Mouse (Mus musculus): ENCODE results near the gene Nsa2. TPM values are rescaled to one million over a fixed set of nuclear protein-coding genes. Genes with fewer than 3 reads are reported as not detected.
A peak's percentile ranks its signal among the peaks of the same experiment; 100 is the strongest.
"Not testable (repeated sequence)": the region's sequence is repeated elsewhere in the genome, so short reads cannot be mapped to it uniquely, and the experiment has no call there.

Nsa2 gene
- polyA plus RNA-seq, 1 experiment: 476 TPM

DNA sequence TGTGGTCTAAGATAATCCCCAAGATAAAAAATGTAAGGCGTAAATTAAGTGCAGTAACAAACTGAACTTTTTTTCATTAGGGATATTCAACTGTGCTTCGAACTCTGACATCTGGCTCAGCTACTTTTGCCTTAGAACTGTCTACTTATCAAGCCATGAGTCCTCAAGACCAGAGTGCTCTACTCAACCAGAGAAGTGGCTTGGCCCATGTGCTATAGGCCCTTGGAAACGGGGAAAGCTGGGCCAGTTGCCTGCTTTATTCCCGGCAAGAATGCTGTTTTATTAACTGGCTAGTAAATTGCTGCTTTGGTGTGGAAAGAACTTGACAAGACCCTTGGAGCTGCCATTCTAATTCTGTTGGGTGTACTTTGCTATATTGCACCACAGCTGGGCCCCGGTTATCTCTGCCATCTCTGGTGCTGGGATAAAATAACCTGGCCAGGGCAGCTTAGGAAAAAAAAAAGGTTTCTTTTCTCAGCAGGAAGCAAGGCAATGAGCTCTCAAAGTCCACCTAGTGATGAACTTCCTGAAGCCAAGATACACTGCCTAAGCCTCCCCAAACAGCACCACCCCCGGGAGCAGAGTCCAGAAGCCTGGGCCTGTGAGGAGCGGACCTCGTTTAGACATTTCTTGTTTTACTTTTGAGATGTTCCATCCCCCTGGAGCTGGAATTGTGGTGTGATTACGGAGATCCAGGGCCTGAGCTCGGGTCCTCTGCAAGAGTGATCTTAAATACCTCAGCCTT is 38.0 kb upstream of the Nsa2 start:
- H3K4me1 ChIP-seq (ENCODE audit: control insufficient read depth, insufficient read depth, low read length): no peaks in the 10 kb centered on the region
- no peak overlapping the region for H3K4me3 ChIP-seq (ENCODE audit: insufficient read depth, low read depth, low read length)
- TF ChIP-seq POLR2A (IDR thresholded peaks at IDR 0.05; ENCODE audit: insufficient read depth, low read depth, low read length) (no peak), CTCF (IDR thresholded peaks at IDR 0.05; ENCODE audit: insufficient read depth, low read depth, low read length) (no peak)
- 66% methylated on average over 10 of the region's 10 CpGs for WGBS
- no peak overlapping the region for H3K27ac ChIP-seq (ENCODE audit: insufficient read depth, low read depth, low read length)

DNA sequence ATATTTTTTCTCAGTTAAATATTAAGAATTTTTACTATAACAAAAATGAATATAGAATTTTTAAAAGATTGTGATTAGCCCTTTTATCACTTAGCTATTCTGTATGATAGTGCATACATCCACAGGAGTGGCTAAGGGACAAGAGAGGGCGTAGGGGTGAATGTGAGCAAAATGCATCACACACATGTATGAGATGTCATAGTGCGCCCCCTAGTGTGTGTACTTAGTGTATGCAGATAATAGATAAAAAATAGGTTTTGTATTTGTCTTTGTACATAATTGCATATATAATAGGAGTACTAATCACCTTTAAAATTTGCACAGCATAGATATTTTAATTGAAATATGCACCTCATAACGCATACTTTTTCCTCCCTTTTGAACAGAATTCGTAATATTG is 8.1 kb upstream of the Nsa2 start:
- 57% methylated on average over 4 of the region's 4 CpGs for WGBS
- H3K4me3 ChIP-seq (ENCODE audit: insufficient read depth, low read depth, low read length): no peak overlapping the region
- H3K4me1 ChIP-seq (ENCODE audit: control insufficient read depth, insufficient read depth, low read length): no peaks in the 10 kb centered on the region
- H3K27ac ChIP-seq (ENCODE audit: insufficient read depth, low read depth, low read length): no peak overlapping the region
- TF ChIP-seq POLR2A (IDR thresholded peaks at IDR 0.05; ENCODE audit: insufficient read depth, low read depth, low read length): no peak
- TF ChIP-seq CTCF (IDR thresholded peaks at IDR 0.05; ENCODE audit: insufficient read depth, low read depth, low read length): no peak

DNA sequence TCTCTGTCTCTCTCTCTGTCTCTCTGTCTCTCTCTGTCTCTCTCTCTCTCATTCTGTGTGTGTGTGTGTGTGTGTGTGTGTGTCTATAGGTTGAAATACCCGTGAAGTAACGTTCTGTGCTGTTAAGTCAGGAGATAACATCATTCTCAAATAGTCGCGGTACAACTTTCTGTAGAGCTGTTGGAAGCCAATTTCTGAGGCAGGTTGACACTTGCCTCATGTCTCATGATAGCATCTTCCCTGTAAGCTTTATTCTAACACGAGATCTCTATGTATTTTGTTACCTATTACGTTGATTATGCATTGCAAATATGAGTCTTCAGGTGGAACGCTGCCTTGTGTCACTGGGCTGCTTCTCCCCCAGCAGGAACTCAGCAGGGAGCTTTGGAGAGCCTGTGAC is 4.6 kb upstream of the Nsa2 start:
- Histone ChIP-seq H3K4me1 (ENCODE audit: control insufficient read depth, insufficient read depth, low read length) (peaks cover 3% of the 10 kb centered on the region; the same call in 1 of the 2 replicates), H3K4me3 (ENCODE audit: insufficient read depth, low read depth, low read length) (no peak overlapping the region), H3K27ac (ENCODE audit: insufficient read depth, low read depth, low read length) (no peak overlapping the region)
- no peak for TF ChIP-seq CTCF (IDR thresholded peaks at IDR 0.05; ENCODE audit: insufficient read depth, low read depth, low read length)
- TF ChIP-seq POLR2A (IDR thresholded peaks at IDR 0.05; ENCODE audit: insufficient read depth, low read depth, low read length): no peak
- 94% methylated on average over 7 of the region's 7 CpGs for WGBS

DNA sequence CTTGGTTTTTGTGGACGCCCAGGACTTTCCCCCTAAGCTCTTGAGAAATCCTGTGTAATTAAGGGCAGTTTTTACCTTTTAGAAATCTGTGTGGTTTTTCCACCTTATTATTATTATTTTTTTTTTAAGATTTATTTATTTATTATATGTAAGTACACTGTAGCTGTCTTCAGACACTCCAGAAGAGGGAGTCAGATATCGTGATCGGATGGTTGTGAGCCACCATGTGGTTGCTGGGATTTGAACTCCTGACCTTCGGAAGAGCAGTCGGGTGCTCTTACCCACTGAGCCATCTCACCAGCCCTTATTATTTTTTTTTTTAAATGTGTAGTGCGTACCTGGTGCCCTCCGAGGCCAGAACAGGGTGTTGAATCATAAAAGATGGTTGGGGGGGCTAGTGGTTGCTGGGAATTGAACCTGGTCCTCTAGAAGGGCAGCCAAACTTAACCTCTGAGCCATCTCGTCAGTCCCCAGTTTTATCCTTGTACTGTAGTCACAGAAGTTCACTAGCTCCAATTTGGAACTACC is 731 bp upstream of the Nsa2 start:
- H3K4me1 ChIP-seq (ENCODE audit: control insufficient read depth, insufficient read depth, low read length): not testable (repeated sequence)
- H3K27ac ChIP-seq (ENCODE audit: insufficient read depth, low read depth, low read length): peak overlapping the region; percentile 80; the same call in 1 of the 2 replicates
- WGBS: 31% methylated on average over 8 of the region's 8 CpGs
- peak overlapping the region; percentile 90 for H3K4me3 ChIP-seq (ENCODE audit: insufficient read depth, low read depth, low read length)

DNA sequence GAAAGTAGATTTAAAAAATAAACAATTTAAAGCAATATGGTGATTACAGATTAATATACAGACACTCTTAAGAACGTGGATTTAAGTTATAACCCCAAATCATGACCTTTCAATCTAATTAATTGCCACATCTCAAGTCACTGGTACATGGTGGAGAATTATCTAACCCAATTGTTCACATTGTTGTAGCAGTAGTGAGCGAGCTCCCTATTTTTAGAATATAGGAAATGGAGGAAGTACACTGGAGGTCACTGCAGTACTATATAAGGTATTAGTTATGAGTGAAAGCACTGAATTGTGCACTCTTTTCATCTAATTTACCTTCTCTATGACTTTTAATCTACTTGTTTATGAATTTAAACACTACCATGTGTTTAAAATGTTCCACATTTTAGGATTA is 7.3 kb downstream of the Nsa2 start:
- WGBS: no CpG with 5 or more reads among the region's 2 CpGs
- not testable (repeated sequence) for H3K4me1 ChIP-seq (ENCODE audit: control insufficient read depth, insufficient read depth, low read length); H3K4me3 ChIP-seq (ENCODE audit: insufficient read depth, low read depth, low read length); H3K27ac ChIP-seq (ENCODE audit: insufficient read depth, low read depth, low read length)

DNA sequence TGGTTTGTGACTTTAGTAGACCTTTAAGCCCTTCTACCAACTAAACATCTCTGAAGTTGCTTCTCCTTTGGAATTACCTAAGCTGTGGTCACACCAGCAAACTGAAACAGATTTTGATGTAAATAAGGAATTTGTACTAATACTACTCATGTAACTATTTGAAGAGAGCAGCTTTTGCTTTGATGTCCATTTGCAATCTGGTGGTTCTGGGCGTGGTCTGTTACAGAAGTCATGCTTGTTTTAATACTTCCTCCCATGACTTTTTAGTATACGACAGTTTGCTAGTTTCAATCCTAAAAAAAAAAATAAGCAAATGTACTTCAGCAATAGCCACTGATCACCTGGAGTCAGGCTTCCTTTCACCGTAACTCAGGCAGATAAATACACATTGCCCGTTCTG is 8.1 kb downstream of the Nsa2 start:
- not testable (repeated sequence) for H3K27ac ChIP-seq (ENCODE audit: insufficient read depth, low read depth, low read length); H3K4me1 ChIP-seq (ENCODE audit: control insufficient read depth, insufficient read depth, low read length); H3K4me3 ChIP-seq (ENCODE audit: insufficient read depth, low read depth, low read length)
- WGBS: 94% methylated on average over 4 of the region's 4 CpGs

DNA sequence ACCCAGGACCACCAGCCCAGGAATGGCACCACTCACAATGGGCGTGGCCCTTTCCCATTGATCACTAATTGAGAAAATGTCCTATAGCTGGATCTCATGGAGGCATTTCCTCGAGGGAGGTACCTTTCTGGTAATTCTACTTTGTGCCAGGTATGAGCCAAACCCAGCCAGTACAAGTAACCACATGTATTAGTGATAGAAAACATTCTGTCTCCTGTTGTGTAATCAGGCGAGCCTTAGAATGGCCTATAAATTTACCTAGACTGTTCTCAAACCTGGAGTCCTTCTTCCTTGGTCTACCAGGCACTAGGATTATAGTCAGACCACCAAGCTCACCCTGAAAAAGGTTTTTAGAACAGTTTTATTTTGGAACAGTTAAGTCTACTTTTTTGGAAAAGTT is 16.4 kb downstream of the Nsa2 start:
- Histone ChIP-seq H3K27ac (ENCODE audit: insufficient read depth, low read depth, low read length) (no peak overlapping the region), H3K4me3 (ENCODE audit: insufficient read depth, low read depth, low read length) (no peak overlapping the region), H3K4me1 (ENCODE audit: control insufficient read depth, insufficient read depth, low read length) (no peaks in the 10 kb centered on the region)
- WGBS: 84% methylated on average over 3 of the region's 3 CpGs
- no peak for TF ChIP-seq CTCF (IDR thresholded peaks at IDR 0.05; ENCODE audit: insufficient read depth, low read depth, low read length)
- TF ChIP-seq POLR2A (IDR thresholded peaks at IDR 0.05; ENCODE audit: insufficient read depth, low read depth, low read length): no peak

DNA sequence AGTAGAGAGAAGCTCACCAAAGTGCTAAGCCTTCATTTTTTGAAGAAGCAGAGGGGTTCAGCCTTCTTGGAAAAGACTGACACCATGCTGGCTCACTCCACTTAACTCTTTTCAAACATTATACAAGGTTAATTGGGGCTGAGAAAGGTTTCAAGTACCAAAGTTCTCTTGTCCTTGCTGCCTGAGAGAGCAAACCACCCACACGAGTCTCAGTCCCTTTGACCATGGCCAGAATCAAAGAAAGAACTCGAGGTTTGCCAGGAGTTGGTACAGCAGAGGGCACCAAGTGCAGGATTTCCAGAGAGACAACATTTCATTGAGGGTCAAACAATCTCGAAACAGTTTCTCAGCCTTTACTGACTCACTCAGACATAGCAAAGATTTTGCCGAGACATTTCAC is 28.7 kb downstream of the Nsa2 start:
- WGBS: 51% methylated on average over 4 of the region's 4 CpGs
- Histone ChIP-seq H3K4me1 (ENCODE audit: control insufficient read depth, insufficient read depth, low read length) (no peaks in the 10 kb centered on the region), H3K27ac (ENCODE audit: insufficient read depth, low read depth, low read length) (no peak overlapping the region), H3K4me3 (ENCODE audit: insufficient read depth, low read depth, low read length) (no peak overlapping the region)
- TF ChIP-seq CTCF (IDR thresholded peaks at IDR 0.05; ENCODE audit: insufficient read depth, low read depth, low read length): no peak

DNA sequence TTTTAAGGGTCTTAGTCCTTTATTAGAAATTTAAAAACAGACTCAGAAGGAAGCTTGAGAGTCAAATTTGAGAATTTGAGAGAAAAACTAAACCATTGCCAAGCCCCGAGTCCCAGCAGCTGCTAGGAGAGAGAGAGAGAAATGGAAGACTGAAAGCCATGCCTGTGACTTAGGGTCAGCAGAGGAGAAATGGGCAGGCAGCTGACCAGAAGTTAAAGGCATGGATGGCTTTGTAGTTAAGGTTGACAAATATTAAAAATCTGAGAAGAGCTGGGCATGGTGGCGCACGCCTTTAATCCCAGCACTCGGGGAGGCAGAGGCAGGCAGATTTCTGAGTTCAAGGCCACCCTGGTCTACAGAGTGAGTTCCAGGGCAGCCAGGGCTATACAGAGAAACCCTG is 30.0 kb downstream of the Nsa2 start:
- not testable (repeated sequence) for H3K4me3 ChIP-seq (ENCODE audit: insufficient read depth, low read depth, low read length); H3K27ac ChIP-seq (ENCODE audit: insufficient read depth, low read depth, low read length); H3K4me1 ChIP-seq (ENCODE audit: control insufficient read depth, insufficient read depth, low read length)
- 90% methylated on average over 4 of the region's 4 CpGs for WGBS

DNA sequence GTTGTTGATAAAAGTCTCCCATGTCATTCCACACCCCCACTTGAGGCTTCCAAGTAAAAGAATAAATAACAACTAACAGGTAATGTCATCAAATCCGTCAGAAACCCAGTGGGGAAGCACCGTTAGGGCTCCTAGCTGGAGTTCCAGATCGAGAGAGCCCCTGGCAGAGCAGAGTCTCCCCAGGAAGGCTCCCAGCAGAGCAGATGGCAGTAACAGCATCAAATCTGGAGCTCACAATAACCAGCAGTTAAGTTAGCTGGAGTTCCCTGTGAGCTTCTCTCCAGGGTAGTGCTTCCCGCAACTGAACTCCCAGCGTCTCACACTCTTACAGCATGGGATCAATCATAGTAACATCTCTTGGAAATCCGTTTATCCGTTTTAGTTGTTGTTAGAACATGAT is 32.7 kb downstream of the Nsa2 start:
- 79% methylated on average over 7 of the region's 7 CpGs for WGBS
- Histone ChIP-seq H3K4me1 (ENCODE audit: control insufficient read depth, insufficient read depth, low read length) (no peaks in the 10 kb centered on the region), H3K4me3 (ENCODE audit: insufficient read depth, low read depth, low read length) (no peak overlapping the region), H3K27ac (ENCODE audit: insufficient read depth, low read depth, low read length) (no peak overlapping the region)
- TF ChIP-seq CTCF (IDR thresholded peaks at IDR 0.05; ENCODE audit: insufficient read depth, low read depth, low read length) (no peak), POLR2A (IDR thresholded peaks at IDR 0.05; ENCODE audit: insufficient read depth, low read depth, low read length) (no peak)

All from olfactory bulb, adult 2 months (tissue).